Mouse (Mus musculus) stomach, embryonic 16.5 days (tissue): ENCODE data around the gene Mrpl42. TPM values are rescaled to one million over a fixed set of nuclear protein-coding genes. Genes with fewer than 3 reads are reported as not detected.

Experiments
- polyA plus RNA-seq: library from polyadenylated mRNA; unstranded; fragments of >200 nt; fragmentation: Nextera tagmentation; extraction: Ambion mirVana; gene quantifications from 2 replicates; pipeline ENCODE4 v1.2.1, GENCODE M21; 2015

Mrpl42 gene
- polyA plus RNA-seq, 1 experiment from 2014 or later = 318 TPM

Other genes with a start within 250 kb of the Mrpl42 start
- 9.8 and 10.7 TPM in 2 replicates for gene Cradd, start 177.8 kb downstream of the Mrpl42 start, polyA plus RNA-seq
- 24.3 and 27.0 TPM in 2 replicates for gene Socs2, start 84.8 kb downstream of the Mrpl42 start, polyA plus RNA-seq
- gene Ube2n, start 13.2 kb upstream of the Mrpl42 start, polyA plus RNA-seq = 291 and 302 TPM in 2 replicates
- gene Nudt4, start 62.2 kb upstream of the Mrpl42 start, polyA plus RNA-seq = 46.0 and 53.6 TPM in 2 replicates
- 0.70 TPM in 1 of 2 replicates, not detected in the other for gene Anapc15-ps, start 171.5 kb upstream of the Mrpl42 start, polyA plus RNA-seq